Mouse (Mus musculus) CH12.LX (cell line): ENCODE data around the gene Fam173a. TPM values are rescaled to one million over a fixed set of nuclear protein-coding genes. Genes with fewer than 3 reads are reported as not detected.

Source experiments
- DNase-seq: peaks from one replicate; pipeline ENCODE4 v3.0.0-alpha.2; 2013; ENCODE audit errors: extremely low read depth
- H3K27ac ChIP-seq: 2 replicates; pipeline ENCODE4 v1.5.1; 2012; ENCODE audit warnings: low read depth, mild to moderate bottlenecking, control low read depth, moderate library complexity; ENCODE audit not compliant: insufficient read depth
- H3K27me3 ChIP-seq: replicated peaks from 2 replicates; pipeline ENCODE3; 2012; ENCODE audit warnings: inconsistent platforms
- H3K36me3 ChIP-seq, 2 experiments: replicated peaks in 1 of 2; 2 replicates each; pipeline versions ENCODE3 to v1.6.1; 2012; ENCODE audit warnings: inconsistent platforms in 1 of 2, low read length in 1 of 2, mild to moderate bottlenecking in 1 of 2, mixed read lengths in 1 of 2, moderate library complexity in 1 of 2; ENCODE audit not compliant: control insufficient read depth in 1 of 2, insufficient read depth in 1 of 2
- H3K4me1 ChIP-seq, 2 experiments: 2 replicates each; pipeline ENCODE4 v1.6.1; 2012; ENCODE audit warnings: inconsistent platforms in 1 of 2, moderate library complexity in 1 of 2; ENCODE audit not compliant: insufficient read depth in 2 of 2, control insufficient read depth in 1 of 2
- H3K4me2 ChIP-seq: 2 replicates; pipeline ENCODE4 v1.6.1; 2012; ENCODE audit warnings: low read depth, mild to moderate bottlenecking, control low read depth; ENCODE audit not compliant: poor library complexity, insufficient read depth, severe bottlenecking
- H3K4me3 ChIP-seq, 3 experiments: fragments of 150-350 bp in 1 of 3; sonication (generic) in 1 of 3; replicated peaks in 1 of 3; 2 replicates each; pipeline versions ENCODE3 to v1.5.1; 2011 to 2012; ENCODE audit warnings: low read depth in 2 of 3, low read length in 2 of 3, mild to moderate bottlenecking in 2 of 3, moderate library complexity in 2 of 3, control low read depth in 1 of 3, improper control_type of control experiment in 1 of 3, inconsistent platforms in 1 of 3, mixed read lengths in 1 of 3; ENCODE audit not compliant: poor library complexity in 1 of 3
- H3K79me2 ChIP-seq: replicated peaks from 2 replicates; pipeline ENCODE4 v1.6.1; 2012; ENCODE audit warnings: mild to moderate bottlenecking, moderate library complexity; ENCODE audit not compliant: control insufficient read depth, poor library complexity, insufficient read depth, severe bottlenecking; ENCODE audit errors: extremely low read depth
- H3K9ac ChIP-seq: 2 replicates; pipeline ENCODE4 v1.6.1; 2012; ENCODE audit warnings: low read depth, mild to moderate bottlenecking, control low read depth, moderate library complexity; ENCODE audit not compliant: insufficient read depth
- H3K9me3 ChIP-seq: replicated peaks from 2 replicates; pipeline ENCODE3; 2012; ENCODE audit warnings: low read length, inconsistent platforms, mixed read lengths
- BHLHE40 ChIP-seq: IDR thresholded peaks from 2 replicates; pipeline ENCODE4 v1.6.1; 2011; ENCODE audit warnings: mild to moderate bottlenecking, low read depth, low read length, improper control_type of control experiment
- CHD2 ChIP-seq: IDR thresholded peaks from 2 replicates; pipeline ENCODE4 v1.6.1; 2011; ENCODE audit warnings: low read length, improper control_type of control experiment
- CTCF ChIP-seq, 2 experiments: IDR thresholded peaks in 1 of 2; conservative IDR thresholded peaks in 1 of 2; 2 replicates each; pipeline ENCODE4 v1.5.1; 2011 to 2012; ENCODE audit warnings: low read depth in 2 of 2, low read length in 2 of 2, improper control_type of control experiment in 1 of 2, inconsistent platforms in 1 of 2, mild to moderate bottlenecking in 1 of 2, moderate library complexity in 1 of 2
- ELF1 ChIP-seq: IDR thresholded peaks from 2 replicates; pipeline ENCODE4 v1.6.1; 2014; ENCODE audit warnings: low read depth, mild to moderate bottlenecking, inconsistent platforms, low read length, improper control_type of control experiment
- EP300 ChIP-seq: IDR thresholded peaks from 2 replicates; pipeline ENCODE4 v1.6.1; 2011; ENCODE audit warnings: low read length, improper control_type of control experiment
- GABPA ChIP-seq: IDR thresholded peaks from 2 replicates; pipeline ENCODE4 v1.6.1; 2012; ENCODE audit warnings: low read depth, low read length, improper control_type of control experiment, inconsistent platforms; ENCODE audit not compliant: insufficient replicate concordance
- HCFC1 ChIP-seq: IDR thresholded peaks from 2 replicates; pipeline ENCODE4 v1.6.1; 2012; ENCODE audit warnings: low read depth, mild to moderate bottlenecking, inconsistent platforms, low read length, improper control_type of control experiment
- JUND ChIP-seq: conservative IDR thresholded peaks from 2 replicates; pipeline ENCODE4 v1.6.1; 2011; ENCODE audit warnings: low read depth, low read length, improper control_type of control experiment
- KAT2A ChIP-seq: IDR thresholded peaks from 2 replicates; pipeline ENCODE4 v1.6.1; 2012; ENCODE audit warnings: low read length, improper control_type of control experiment, inconsistent platforms; ENCODE audit not compliant: insufficient replicate concordance
- MAX ChIP-seq: IDR thresholded peaks from 2 replicates; pipeline ENCODE4 v1.6.1; 2011; ENCODE audit warnings: low read length, improper control_type of control experiment
- MAZ ChIP-seq: IDR thresholded peaks from 2 replicates; pipeline ENCODE4 v1.6.1; 2012; ENCODE audit warnings: low read depth, mild to moderate bottlenecking, inconsistent platforms, low read length, improper control_type of control experiment, moderate library complexity
- MEF2A ChIP-seq: IDR thresholded peaks from 2 replicates; pipeline ENCODE4 v1.6.1; 2014; ENCODE audit warnings: low read depth, mild to moderate bottlenecking, inconsistent platforms, low read length, improper control_type of control experiment, borderline replicate concordance
- MXI1 ChIP-seq: IDR thresholded peaks from 2 replicates; pipeline ENCODE4 v1.6.1; 2011; ENCODE audit warnings: mild to moderate bottlenecking, low read depth, low read length, improper control_type of control experiment
- MYC ChIP-seq: IDR thresholded peaks from 2 replicates; pipeline ENCODE4 v1.6.1; 2011; ENCODE audit warnings: low read depth, mild to moderate bottlenecking, improper control_type of control experiment, low read length
- NELFE ChIP-seq: IDR thresholded peaks from 2 replicates; pipeline ENCODE4 v1.6.1; 2011; ENCODE audit warnings: low read depth, low read length, improper control_type of control experiment
- PAX5 ChIP-seq: IDR thresholded peaks from 2 replicates; pipeline ENCODE4 v1.6.1; 2012; ENCODE audit warnings: low read length, inconsistent platforms, mixed read lengths
- POLR2A ChIP-seq: IDR thresholded peaks from 2 replicates; pipeline ENCODE4 v1.6.1; 2011; ENCODE audit warnings: low read depth, mild to moderate bottlenecking, improper control_type of control experiment, low read length
- POLR2AphosphoS2 ChIP-seq: IDR thresholded peaks from 2 replicates; pipeline ENCODE4 v1.6.1; 2011; ENCODE audit warnings: low read depth, low read length, improper control_type of control experiment
- RAD21 ChIP-seq: IDR thresholded peaks from 2 replicates; pipeline ENCODE4 v1.6.1; 2011; ENCODE audit warnings: low read depth, mild to moderate bottlenecking, low read length, improper control_type of control experiment, moderate library complexity
- RCOR1 ChIP-seq: conservative IDR thresholded peaks from 2 replicates; pipeline ENCODE4 v1.6.1; 2012; ENCODE audit warnings: low read depth, mild to moderate bottlenecking, inconsistent platforms, low read length, improper control_type of control experiment
- SMC3 ChIP-seq: IDR thresholded peaks from 2 replicates; pipeline ENCODE4 v1.6.1; 2011; ENCODE audit warnings: low read depth, low read length, improper control_type of control experiment
- TBP ChIP-seq: conservative IDR thresholded peaks from 2 replicates; pipeline ENCODE4 v1.6.1; 2011; ENCODE audit warnings: low read depth, low read length, improper control_type of control experiment
- UBTF ChIP-seq: IDR thresholded peaks from 2 replicates; pipeline ENCODE4 v1.6.1; 2012; ENCODE audit warnings: low read depth, mild to moderate bottlenecking, inconsistent platforms, low read length, improper control_type of control experiment, moderate library complexity
- USF1 ChIP-seq: IDR thresholded peaks from 2 replicates; pipeline ENCODE4 v1.6.1; 2014; ENCODE audit warnings: low read depth, mild to moderate bottlenecking, inconsistent platforms, low read length, improper control_type of control experiment
- USF2 ChIP-seq: conservative IDR thresholded peaks from 2 replicates; pipeline ENCODE4 v1.6.1; 2011; ENCODE audit warnings: low read depth, low read length, improper control_type of control experiment
- ZC3H11A ChIP-seq: IDR thresholded peaks from 2 replicates; pipeline ENCODE4 v1.6.1; 2012; ENCODE audit warnings: low read depth, mild to moderate bottlenecking, inconsistent platforms, low read length, improper control_type of control experiment
- ZKSCAN1 ChIP-seq: IDR thresholded peaks from 2 replicates; pipeline ENCODE4 v1.6.1; 2012; ENCODE audit warnings: low read depth, inconsistent platforms, low read length, improper control_type of control experiment, borderline replicate concordance
- ZMIZ1 ChIP-seq: IDR thresholded peaks from 2 replicates; pipeline ENCODE4 v1.6.1; 2012; ENCODE audit warnings: low read depth, mild to moderate bottlenecking, inconsistent platforms, low read length, improper control_type of control experiment
- ZNF384 ChIP-seq: IDR thresholded peaks from 2 replicates; pipeline ENCODE4 v1.6.1; 2012; ENCODE audit warnings: low read depth, low read length, improper control_type of control experiment, inconsistent platforms
- dilution Hi-C: fragments of 300-500 bp; cut with MboI; formaldehyde crosslinking; loops from 2 replicates; pipeline ENCODE4 v1.14.3; 2020; ENCODE audit warnings: low sequenced_read_pairs; ENCODE audit not compliant: extremely low pct_unique_long_range_greater_than_20kb, extremely low pct_ligation_motif_present
- in situ Hi-C: fragments of 300-500 bp; cut with MboI; formaldehyde crosslinking; loops from 3 replicates; pipeline ENCODE4 v1.14.3; 2019; ENCODE audit warnings: low sequenced_read_pairs, low pct_ligation_motif_present, low pct_unique_long_range_greater_than_20kb, mixed read lengths
- polyA plus RNA-seq: library from polyadenylated mRNA; unstranded; fragments of >175 nt; gene quantifications from 2 replicates; pipeline ENCODE4 v1.2.1, GENCODE M21; 2012; ENCODE audit warnings: low read depth; ENCODE audit not compliant: insufficient read length
- total RNA-seq, 2 experiments: library from RNA; depleted of rRNA; stranded (reverse); fragments of 300-350 nt in 1 of 2; fragments of >200 nt in 1 of 2; gene quantifications; 2 replicates each; pipeline ENCODE4 v1.2.3; 2012 to 2014

Gene Fam173a
- total and polyA plus RNA-seq, 3 experiments: 25.5 to 68.3 (median 25.5) TPM

DNA sequence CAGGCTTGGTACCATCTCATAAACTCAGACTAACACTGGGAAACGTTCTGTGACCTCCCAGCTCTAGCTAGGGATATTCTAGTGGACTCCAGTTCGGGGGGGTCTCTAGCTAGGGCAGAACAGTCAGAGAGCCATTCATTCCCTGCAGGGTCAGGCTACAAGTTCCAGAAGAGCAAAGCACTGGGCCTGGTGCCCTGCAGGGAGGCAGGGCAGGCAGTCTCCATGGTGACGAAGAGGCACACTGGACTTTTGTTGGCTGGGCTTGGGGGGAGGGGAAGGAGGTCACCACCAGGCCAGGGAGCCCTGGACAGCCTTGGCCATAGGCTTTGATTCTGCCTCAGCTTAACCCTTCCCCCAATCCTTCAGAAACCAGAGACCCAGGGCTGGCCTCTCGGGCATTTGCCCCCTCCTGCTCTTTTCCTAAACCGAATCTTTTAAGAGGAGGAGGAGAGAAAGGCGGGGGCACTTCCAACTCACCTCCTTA is 3.0 kb upstream of the Fam173a start, which contains the start of gene AC134908.4:
Gene AC134908.4 (minus strand): TSS at position 51 of the 484 bp plus-strand sequence.
- Histone ChIP-seq H3K9me3 (peaks cover 2% of the 10 kb centered on the region), H3K4me1 (peaks cover 14 to 32% of the 10 kb centered on the region in 2 experiments), H3K4me2 (peak within 1 kb of the TSS; percentile 75), H3K27me3 (peaks cover 20% of the 10 kb centered on the region), H3K79me2 (0 out of 2 replicates have a peak, but pooled peaks cover 3% of the 10 kb centered on the region), H3K27ac (no peak within 1 kb of the TSS), H3K9ac (peak within 1 kb of the TSS; percentile 81), H3K36me3 (peaks cover 0 to 11% of the 10 kb centered on the region in 2 experiments), H3K4me3 (peak within 1 kb of the TSS; percentile 64 to 78 (median 67))
- no peak for TF ChIP-seq JUND
- no peak for TF ChIP-seq CTCF (conservative IDR thresholded peaks at IDR 0.05 in 1 of 2, IDR thresholded peaks at IDR 0.05 in 1 of 2; ENCODE audit: low read depth in 2 of 2, low read length in 2 of 2)
- no peak for TF ChIP-seq UBTF
- TF ChIP-seq MYC: no peak
- TF ChIP-seq POLR2AphosphoS2: no peak
- no peak for TF ChIP-seq ZC3H11A
- TF ChIP-seq MXI1: no peak
- no peak for TF ChIP-seq KAT2A
- TF ChIP-seq ZMIZ1: no peak
- no peak for TF ChIP-seq RCOR1
- TF ChIP-seq MAZ: no peak
- TF ChIP-seq MAX: no peak
- TF ChIP-seq CHD2: no peak
- TF ChIP-seq BHLHE40: no peak
- no peak for TF ChIP-seq POLR2A
- TF ChIP-seq NELFE: no peak
- TF ChIP-seq ZKSCAN1: no peak
- no peak for TF ChIP-seq ELF1
- dilution Hi-C loops: no loop called here
- in situ Hi-C loops: loop anchor here (10.0 kb wide), 1 partner anchor 61 kb away; the partner anchor contains the start of gene Mslnl
- no peak for DNase-seq

DNA sequence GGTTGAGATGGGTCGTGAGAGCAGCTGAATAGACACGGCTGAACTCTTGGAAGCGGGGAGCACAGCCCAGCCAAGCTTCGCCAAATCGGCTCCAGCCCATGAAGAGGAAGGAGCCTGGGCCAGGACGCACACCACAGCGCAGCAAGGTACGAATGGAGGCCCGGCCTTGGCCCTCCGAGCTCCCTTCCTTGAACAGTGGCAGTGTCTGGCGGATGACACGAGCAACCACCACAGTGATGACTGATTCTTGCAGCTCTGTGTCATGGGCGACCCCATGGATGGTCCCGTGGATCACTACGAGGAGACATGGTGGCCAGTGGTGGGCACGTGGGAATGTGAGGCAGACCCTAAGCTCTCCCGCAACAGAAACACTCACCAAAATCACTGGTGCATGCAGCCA is 2.3 kb upstream of the Fam173a start:
- 0 out of 2 replicates have a peak, but pooled peaks cover 3% of the 10 kb centered on the region for H3K79me2 ChIP-seq
- H3K4me3 ChIP-seq: no peak overlapping the region
- no peak overlapping the region for H3K9ac ChIP-seq
- H3K27ac ChIP-seq: no peak overlapping the region
- dilution Hi-C loops (no loop called here), in situ Hi-C loops (loop anchor here (10.0 kb wide), 1 partner anchor 60 kb away; the partner anchor contains the start of gene Mslnl)
- H3K27me3 ChIP-seq: peaks cover 17% of the 10 kb centered on the region
- TF ChIP-seq GABPA: no peak
- TF ChIP-seq USF2: no peak
- no peak for TF ChIP-seq MYC
- no peak for TF ChIP-seq MAX
- TF ChIP-seq ELF1: no peak
- no peak for TF ChIP-seq SMC3
- TF ChIP-seq PAX5: no peak
- no peak for TF ChIP-seq ZNF384
- TF ChIP-seq HCFC1: no peak
- TF ChIP-seq BHLHE40: no peak
- no peak for TF ChIP-seq EP300
- TF ChIP-seq RAD21: no peak
- no peak for TF ChIP-seq MEF2A
- TF ChIP-seq ZC3H11A: no peak
- TF ChIP-seq MXI1: no peak
- no peak for TF ChIP-seq ZMIZ1
- no peak for TF ChIP-seq TBP
- no peak for TF ChIP-seq USF1
- TF ChIP-seq MAZ: no peak
- TF ChIP-seq RCOR1: no peak
- no peak for DNase-seq
- peaks cover 0 to 15% of the 10 kb centered on the region in 2 experiments for H3K36me3 ChIP-seq
- no peak overlapping the region for H3K4me2 ChIP-seq
- peaks cover 2% of the 10 kb centered on the region for H3K9me3 ChIP-seq
- peaks cover 14 to 35% of the 10 kb centered on the region in 2 experiments for H3K4me1 ChIP-seq
